ENCODE assay signal across 12 mouse cellular contexts in the genomic region with DNA sequence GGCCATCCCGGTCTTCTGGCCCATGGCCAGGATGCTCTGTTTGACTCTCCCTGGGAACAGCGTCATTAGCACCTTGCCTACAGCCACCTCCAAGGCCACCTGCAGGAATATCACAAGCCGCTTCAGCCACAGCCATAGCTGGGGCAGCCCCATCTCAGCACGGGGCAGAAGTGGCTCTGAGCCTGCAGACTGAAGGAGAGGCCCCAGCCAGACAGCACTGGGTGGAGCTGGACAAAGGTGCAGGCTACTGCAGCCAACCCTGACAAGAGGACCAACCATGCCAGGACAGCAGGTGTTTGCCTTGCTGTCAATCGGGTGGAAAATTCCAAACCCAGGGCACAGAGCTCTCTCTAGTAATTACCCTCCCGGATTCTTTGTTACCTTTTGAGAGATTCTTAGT. TPM values are rescaled to one million over a fixed set of nuclear protein-coding genes. Genes with fewer than 3 reads are reported as not detected.
DNase-seq lines count a peak whose midpoint lies in the region; ATAC-seq and TF ChIP-seq lines count a peak whose summit lies in the region.
"Had no signal": no experiment of that assay in that cellular context is flagged by ENCODE, and none has a peak within 500 bp of the region (broad histone marks: within the 10 kb centered on the region; RNA-seq: fewer than 3 reads in every experiment).

TSS of gene Dio1 (minus strand) at position 204 of the 400 bp plus-strand sequence.

- no peak within 1 kb of the TSS for H3K4me3 ChIP-seq in kidney, embryonic 14.5 days (ENCODE audit: low read length)
- H3K4me3 ChIP-seq in heart, adult 2 months: no peak within 1 kb of the TSS
- no peak within 1 kb of the TSS for H3K4me3 ChIP-seq in heart, embryonic 12.5 days

- DNase-seq in kidney, adult 11 months: peak; percentile 86
- DNase-seq in brain, embryonic 14.5 days (ENCODE audit: low read depth): peak; percentile 5
- DNase-seq in cerebellum, postnatal 25 days: peak; percentile 80 to 84
- DNase-seq in kidney, postnatal 36 days: peak; percentile 82 to 88
- DNase-seq in heart, adult 2 months: no peak
- DNase-seq in natural killer cell, adult 2 months (ENCODE audit: low spot score in 2 of 2): no peak

- no peak for TF ChIP-seq POLR2A in brain, embryonic 14.5 days (IDR thresholded peaks at IDR 0.05; ENCODE audit: borderline replicate concordance, extremely low read depth, insufficient read depth, insufficient read length, poor library complexity, severe bottlenecking)
- no peak for TF ChIP-seq POLR2A in heart, adult 2 months (IDR thresholded peaks at IDR 0.05; ENCODE audit: insufficient read depth, low read depth, low read length)

- no peak for TF ChIP-seq CTCF in brain, embryonic 14.5 days (IDR thresholded peaks at IDR 0.05; ENCODE audit: borderline replicate concordance, extremely low read depth, insufficient read depth, insufficient read length)
- TF ChIP-seq CTCF in heart, adult 2 months (IDR thresholded peaks at IDR 0.05): no peak

- WGBS in kidney, embryonic 14.5 days: 53% methylated on average over 6 of the region's 6 CpGs
- 48% methylated on average over 6 of the region's 6 CpGs for WGBS in heart, adult 2 months
- 50% methylated on average over 6 of the region's 6 CpGs for WGBS in heart, embryonic 12.5 days

- H3K27me3 ChIP-seq in kidney, embryonic 14.5 days (ENCODE audit: control insufficient read depth, insufficient read depth, low read length): no peaks in the 10 kb centered on the region
- no peaks in the 10 kb centered on the region for H3K27me3 ChIP-seq in heart, adult 2 months (ENCODE audit: control insufficient read depth, insufficient read depth, low read length)
- 0 out of 2 replicates have a peak, but pooled peaks cover 9% of the 10 kb centered on the region for H3K27me3 ChIP-seq in heart, embryonic 12.5 days (replicated peaks)

- no peaks in the 10 kb centered on the region for H3K4me1 ChIP-seq in kidney, embryonic 14.5 days (ENCODE audit: control insufficient read depth, insufficient read depth, low read length)
- H3K4me1 ChIP-seq in heart, adult 2 months (ENCODE audit: control insufficient read depth, insufficient read depth, low read length): no peaks in the 10 kb centered on the region
- peaks cover 8% of the 10 kb centered on the region for H3K4me1 ChIP-seq in heart, embryonic 12.5 days (replicated peaks)

- H3K79me2 ChIP-seq in heart, adult 2 months (replicated peaks; ENCODE audit: control insufficient read depth, insufficient read depth, low read length): no peaks in the 10 kb centered on the region

- intact Hi-C loops in heart, adult 2 months (cut with DNase I): no loop called here

- H3K27ac ChIP-seq in kidney, embryonic 14.5 days (ENCODE audit: low read depth, low read length): no peak within 1 kb of the TSS
- no peak within 1 kb of the TSS for H3K27ac ChIP-seq in heart, adult 2 months
- H3K27ac ChIP-seq in heart, embryonic 12.5 days (ENCODE audit: poor library complexity, severe bottlenecking): no peak within 1 kb of the TSS
- H3K27ac ChIP-seq: hindbrain, postnatal 0 days had no signal

- ATAC-seq in kidney, embryonic 14.5 days (ENCODE audit: low FRiP score, low TSS enrichment): no peak
- ATAC-seq in heart, embryonic 12.5 days (ENCODE audit: insufficient number of reproducible peaks, low FRiP score): no peak
- ATAC-seq: hindbrain, postnatal 0 days had no signal

- no peaks in the 10 kb centered on the region for H3K36me3 ChIP-seq in kidney, embryonic 14.5 days (ENCODE audit: control insufficient read depth, insufficient read depth, low read length)
- no peaks in the 10 kb centered on the region for H3K36me3 ChIP-seq in heart, adult 2 months (ENCODE audit: control insufficient read depth, insufficient read depth, low read length)
- no peaks in the 10 kb centered on the region for H3K36me3 ChIP-seq in heart, embryonic 12.5 days

- TF ChIP-seq EP300 in heart, adult 2 months (IDR thresholded peaks at IDR 0.05; ENCODE audit: insufficient read depth, low read depth, low read length): no peak

- H3K9me3 ChIP-seq in kidney, embryonic 14.5 days (ENCODE audit: control insufficient read depth, low read length): no peaks in the 10 kb centered on the region
- no peaks in the 10 kb centered on the region for H3K9me3 ChIP-seq in heart, embryonic 12.5 days (replicated peaks)

- no peak within 1 kb of the TSS for H3K4me2 ChIP-seq in kidney, embryonic 14.5 days (replicated peaks; ENCODE audit: low read depth, low read length)
- H3K4me2 ChIP-seq in heart, embryonic 12.5 days: no peak within 1 kb of the TSS

- H3K9ac ChIP-seq in kidney, embryonic 14.5 days (ENCODE audit: low read depth, low read length): no peak within 1 kb of the TSS
- no peak within 1 kb of the TSS for H3K9ac ChIP-seq in heart, adult 2 months (ENCODE audit: low read depth, low read length)
- no peak within 1 kb of the TSS for H3K9ac ChIP-seq in heart, embryonic 12.5 days

RNA-seq across cellular contexts. Expression of gene Dio1, which starts in this region (rescaled TPM):
- 0.38 TPM in 1 of 2 replicates, not detected in the other for polyA plus RNA-seq in kidney, embryonic 14.5 days (2014; fragmentation: Nextera tagmentation; extraction: Ambion mirVana)
- not detected in 2 replicates for polyA plus RNA-seq in brain, embryonic 14.5 days (2012; rRNA removed)
- total RNA-seq in heart, adult 2 months (2021): not detected
- polyA plus RNA-seq in heart, adult 2 months (2012; rRNA removed): not detected in 2 replicates
- polyA plus RNA-seq in heart, embryonic 12.5 days (2016; fragmentation: Nextera tagmentation; extraction: Ambion mirVana): not detected in 2 replicates
- total RNA-seq: hindbrain, postnatal 0 days; left cerebral cortex, postnatal 36 days; megakaryocyte progenitor cell, adult 5-6 weeks had no signal
- polyA plus RNA-seq: heart, embryonic 14.5 days; hindbrain, postnatal 0 days had no signal

Comparison
In these comparisons a context has a peak if more than half of its experiments do, and no peak if none do; other contexts are left out.
1. Peak in DNase-seq in brain, embryonic 14.5 days; RNA of the gene not detected or under 1 TPM.
2. DNase-seq: peak in kidney, adult 11 months (single experiment), cerebellum, postnatal 25 days (2 of 2) and kidney, postnatal 36 days (2 of 2); none in heart, adult 2 months (0 of 2) and natural killer cell, adult 2 months (0 of 2).